Mouse (Mus musculus) layer of hippocampus, adult 18-20 months (tissue): Measurements from ENCODE around the gene Nol12. TPM values are rescaled to one million over a fixed set of nuclear protein-coding genes. Genes with fewer than 3 reads are reported as not detected.

ENCODE experiments used
- DNase-seq, 2 experiments: peaks; one replicate each; pipeline ENCODE4 v3.0.0; 2022; ENCODE audit warnings: low spot score in 2 of 2
- long read RNA-seq: library from polyadenylated mRNA; stranded (forward); transcript quantifications from one replicate; pipeline ENCODE4 v2.0.0, GENCODE M21; 2021
- total RNA-seq, 2 experiments: library from RNA; stranded (reverse); gene quantifications; 2 replicates each; pipeline ENCODE4 v1.2.3; 2021

Nol12 gene
- 10 to 100 TPM; 36.2 to 37.5 TPM for total RNA-seq
- long read RNA-seq, transcript Nol12-203 (6 exons, 3,721 nt) = major isoform, 22 of 29 reads
- long read RNA-seq, partial matches to known transcripts = 2 of 29 reads
- long read RNA-seq, other reads (novel, unspliced or antisense) = 5 of 29 reads

GRCm38 (mm10) chr15:78934784-78935320 lies at the start of gene Nol12:
Gene Nol12 (plus strand): TSS chr15:78934933.
- DNase-seq = peak; percentile 79 to 94

GRCm38 (mm10) chr15:78889401-78889853 lies 45.3 kb upstream of the Nol12 start:
- no peak for DNase-seq

- DNase-seq = no peak
Observed at GRCm38 (mm10) chr15:78892440-78892839, 42.3 kb upstream of the Nol12 start.

GRCm38 (mm10) chr15:78894726-78895125 lies 40.0 kb upstream of the Nol12 start:
- no peak for DNase-seq

GRCm38 (mm10) chr15:78895741-78896140 lies 39.0 kb upstream of the Nol12 start:
- no peak for DNase-seq

- DNase-seq = no peak
Observed at GRCm38 (mm10) chr15:78896149-78896548, 38.6 kb upstream of the Nol12 start.

GRCm38 (mm10) chr15:78897488-78897887 lies 37.2 kb upstream of the Nol12 start:
- no peak for DNase-seq

GRCm38 (mm10) chr15:78898507-78899001 lies 36.2 kb upstream of the Nol12 start:
- no peak for DNase-seq

- DNase-seq = no peak
Observed at GRCm38 (mm10) chr15:78899409-78899739, 35.4 kb upstream of the Nol12 start, which contains the start of gene Gm49510. Gene Gm49510 (plus strand): TSS chr15:78899667.

- peak; percentile 43 to 71 for DNase-seq
Observed at GRCm38 (mm10) chr15:78899740-78900584, 34.8 kb upstream of the Nol12 start, which contains the start of gene Sh3bp1. Gene Sh3bp1 (plus strand): TSS chr15:78899768.

GRCm38 (mm10) chr15:78900585-78901421 lies 33.9 kb upstream of the Nol12 start:
- no peak for DNase-seq

GRCm38 (mm10) chr15:78901422-78901789 lies 33.3 kb upstream of the Nol12 start:
- DNase-seq = no peak

- peak; percentile 71 to 90 for DNase-seq
Observed at GRCm38 (mm10) chr15:78903243-78903642, 31.5 kb upstream of the Nol12 start.

- DNase-seq = no peak
Observed at GRCm38 (mm10) chr15:78908399-78908798, 26.3 kb upstream of the Nol12 start.

GRCm38 (mm10) chr15:78908982-78909381 lies 25.8 kb upstream of the Nol12 start:
- no peak for DNase-seq

GRCm38 (mm10) chr15:78912040-78912439 lies 22.7 kb upstream of the Nol12 start:
- DNase-seq = no peak

- DNase-seq = peak; percentile 97 to 98
Observed at GRCm38 (mm10) chr15:78913632-78914090, 21.1 kb upstream of the Nol12 start, which contains the start of gene Pdxp. Gene Pdxp (plus strand): TSS chr15:78913919.

GRCm38 (mm10) chr15:78914091-78914822 lies 20.5 kb upstream of the Nol12 start:
- DNase-seq = peak; percentile 51 to 68

GRCm38 (mm10) chr15:78914823-78915659 lies 19.7 kb upstream of the Nol12 start:
- no peak for DNase-seq
